Mouse (Mus musculus) ES-Bruce4 (cell line): ENCODE measurements at regions not wholly inside any gene's neighbourhood (a gene's known extent, or its start where the extent isn't known, plus 50 kb on each side); places are given as distances from the start of the nearest gene placed in this dataset.

Experiments
- CTCF ChIP-seq: IDR thresholded peaks from one replicate; pipeline ENCODE4 v1.8.1; 2011; ENCODE audit warnings: low read depth, low read length
- POLR2A ChIP-seq: IDR thresholded peaks from one replicate; pipeline ENCODE4 v1.8.1; 2011; ENCODE audit warnings: low read length; ENCODE audit not compliant: insufficient read depth

GRCm38 (mm10) chr2:63518534-63518933 is 334.4 kb upstream of the Kcnh7 start:
- TF ChIP-seq POLR2A (no peak), CTCF (no peak)
